Comparison of ENCODE assay signal across 8 mouse cellular contexts in genomic region chr9:64956337-64956736, GRCm38 (mm10). TPM values are rescaled to one million over a fixed set of nuclear protein-coding genes. Genes with fewer than 3 reads are reported as not detected.
DNase-seq lines count a peak whose midpoint lies in the region; ATAC-seq and TF ChIP-seq lines count a peak whose summit lies in the region.

No protein-coding gene starts in this region.

- no peak for TF ChIP-seq CTCF in thymus, adult 2 months (IDR thresholded peaks at IDR 0.05; ENCODE audit: borderline replicate concordance, control insufficient read depth, extremely low read depth, insufficient read depth, low read length, poor library complexity)
- no peak for TF ChIP-seq CTCF in lung, postnatal 0 days (IDR thresholded peaks at IDR 0.05)

- H3K9ac ChIP-seq in forebrain, embryonic 11.5 days (ENCODE audit: low read length), result no peak overlapping the region
- no peak overlapping the region for H3K9ac ChIP-seq in forebrain, embryonic 16.5 days (replicated peaks; ENCODE audit: low read depth, low read length)
- H3K9ac ChIP-seq in hindbrain, embryonic 14.5 days, result no peak overlapping the region
- no peak overlapping the region for H3K9ac ChIP-seq in lung, postnatal 0 days (replicated peaks; ENCODE audit: low read depth)

- H3K27me3 ChIP-seq in forebrain, embryonic 11.5 days (ENCODE audit: control insufficient read depth, insufficient read depth, low read length), result no peaks in the 10 kb centered on the region
- no peaks in the 10 kb centered on the region; the same call in 1 of the 2 replicates for H3K27me3 ChIP-seq in forebrain, embryonic 16.5 days (replicated peaks; ENCODE audit: control insufficient read depth, insufficient read depth, low read length)
- H3K27me3 ChIP-seq in thymus, adult 2 months (ENCODE audit: control insufficient read depth, insufficient read depth, low read length), result no peaks in the 10 kb centered on the region
- peaks cover 2% of the 10 kb centered on the region; the same call in 1 of the 2 replicates for H3K27me3 ChIP-seq in hindbrain, embryonic 14.5 days (ENCODE audit: control insufficient read depth, insufficient read depth, low read length)
- H3K27me3 ChIP-seq in lung, postnatal 0 days (replicated peaks; ENCODE audit: insufficient read depth, low read length), result no peaks in the 10 kb centered on the region

- ATAC-seq in forebrain, embryonic 11.5 days (replicated peaks; ENCODE audit: low FRiP score), result no peak
- ATAC-seq in forebrain, embryonic 16.5 days, result no peak
- ATAC-seq in hindbrain, embryonic 14.5 days (ENCODE audit: low FRiP score), result no peak
- no peak for ATAC-seq in lung, postnatal 0 days

- H3K4me2 ChIP-seq in forebrain, embryonic 11.5 days (ENCODE audit: low read depth, low read length, severe bottlenecking), result 0 out of 2 replicates have a peak overlapping the region, but pooled peaks have one; percentile 8
- no peak overlapping the region for H3K4me2 ChIP-seq in forebrain, embryonic 16.5 days (ENCODE audit: low read length)
- H3K4me2 ChIP-seq in hindbrain, embryonic 14.5 days (replicated peaks), result no peak overlapping the region; the same call in 1 of the 2 replicates
- peak overlapping the region; percentile 5; the same call in 1 of the 2 replicates for H3K4me2 ChIP-seq in lung, postnatal 0 days (replicated peaks; ENCODE audit: low read depth, low read length)

- no peak for TF ChIP-seq EP300 in lung, postnatal 0 days (IDR thresholded peaks at IDR 0.05)

- H3K4me1 ChIP-seq in forebrain, embryonic 11.5 days (replicated peaks; ENCODE audit: control insufficient read depth, insufficient read depth, low read length), result 0 out of 2 replicates have a peak, but pooled peaks cover 2% of the 10 kb centered on the region
- H3K4me1 ChIP-seq in forebrain, embryonic 16.5 days (replicated peaks; ENCODE audit: control insufficient read depth, insufficient read depth, low read length), result peaks cover 8% of the 10 kb centered on the region
- peaks cover 3% of the 10 kb centered on the region; the same call in 1 of the 2 replicates for H3K4me1 ChIP-seq in thymus, adult 2 months (replicated peaks; ENCODE audit: control insufficient read depth, insufficient read depth, low read length)
- H3K4me1 ChIP-seq in hindbrain, embryonic 14.5 days (replicated peaks; ENCODE audit: control insufficient read depth, insufficient read depth, low read length), result peaks cover under 1% of the 10 kb centered on the region; the same call in 1 of the 2 replicates
- H3K4me1 ChIP-seq in lung, postnatal 0 days (ENCODE audit: insufficient read depth, low read depth, low read length), result peaks cover 2% of the 10 kb centered on the region; the same call in 1 of the 2 replicates

- no peak overlapping the region for H3K27ac ChIP-seq in forebrain, embryonic 11.5 days (ENCODE audit: low read depth, low read length)
- H3K27ac ChIP-seq in forebrain, embryonic 16.5 days (ENCODE audit: low read length), result no peak overlapping the region
- H3K27ac ChIP-seq in thymus, adult 2 months (ENCODE audit: control insufficient read depth, insufficient read depth, low read length), result no peak overlapping the region
- H3K27ac ChIP-seq in hindbrain, embryonic 14.5 days, result peak overlapping the region; percentile 38; the same call in 1 of the 2 replicates
- H3K27ac ChIP-seq in lung, postnatal 0 days (ENCODE audit: low read length), result no peak overlapping the region

- H3K4me3 ChIP-seq in forebrain, embryonic 11.5 days (ENCODE audit: low read depth, low read length), result no peak overlapping the region
- no peak overlapping the region for H3K4me3 ChIP-seq in forebrain, embryonic 16.5 days (replicated peaks; ENCODE audit: low read length)
- H3K4me3 ChIP-seq in thymus, adult 2 months (ENCODE audit: control insufficient read depth, insufficient read depth, low read length), result no peak overlapping the region
- H3K4me3 ChIP-seq in hindbrain, embryonic 14.5 days (replicated peaks; ENCODE audit: low read length), result no peak overlapping the region
- H3K4me3 ChIP-seq in lung, postnatal 0 days (ENCODE audit: low read depth, low read length), result no peak overlapping the region

- 29% methylated on average over 12 of the region's 12 CpGs for WGBS in forebrain, embryonic 11.5 days
- WGBS in forebrain, embryonic 16.5 days, result 18% methylated on average over 12 of the region's 12 CpGs
- 16% methylated on average over 12 of the region's 12 CpGs for WGBS in thymus, adult 2 months
- 36% methylated on average over 12 of the region's 12 CpGs for WGBS in hindbrain, embryonic 14.5 days
- WGBS in lung, postnatal 0 days, result 23% methylated on average over 12 of the region's 12 CpGs

- no peaks in the 10 kb centered on the region for H3K9me3 ChIP-seq in forebrain, embryonic 11.5 days (ENCODE audit: control insufficient read depth, low read length)
- no peaks in the 10 kb centered on the region for H3K9me3 ChIP-seq in forebrain, embryonic 16.5 days (ENCODE audit: control insufficient read depth, low read length)
- H3K9me3 ChIP-seq in hindbrain, embryonic 14.5 days (ENCODE audit: control insufficient read depth, low read length), result no peaks in the 10 kb centered on the region
- no peaks in the 10 kb centered on the region for H3K9me3 ChIP-seq in lung, postnatal 0 days (ENCODE audit: low read length)

- DNase-seq in forebrain, embryonic 11.5 days (ENCODE audit: low spot score), result peak; percentile 60
- peak; percentile 35 for DNase-seq in thymus, adult 2 months
- no peak for DNase-seq in thymus, adult 18-20 months
- no peak for DNase-seq in hindbrain, embryonic 14.5 days (ENCODE audit: low spot score)
- peak; percentile 48 for DNase-seq in lung, postnatal 0 days (ENCODE audit: low spot score)
- DNase-seq in thymus, postnatal 25 days, result peak; percentile 52
- no peak for DNase-seq in cerebellum, adult 9-10 months

- H3K36me3 ChIP-seq in forebrain, embryonic 11.5 days (ENCODE audit: control insufficient read depth, insufficient read depth, low read length), result no peaks in the 10 kb centered on the region
- no peaks in the 10 kb centered on the region for H3K36me3 ChIP-seq in forebrain, embryonic 16.5 days (ENCODE audit: control insufficient read depth, insufficient read depth)
- no peaks in the 10 kb centered on the region for H3K36me3 ChIP-seq in thymus, adult 2 months (ENCODE audit: control insufficient read depth, insufficient read depth, low read length)
- H3K36me3 ChIP-seq in hindbrain, embryonic 14.5 days (replicated peaks; ENCODE audit: control insufficient read depth, insufficient read depth), result no peaks in the 10 kb centered on the region
- no peaks in the 10 kb centered on the region for H3K36me3 ChIP-seq in lung, postnatal 0 days (ENCODE audit: insufficient read depth, low read length)

- TF ChIP-seq POLR2A in thymus, adult 2 months (IDR thresholded peaks at IDR 0.05; ENCODE audit: control insufficient read depth, extremely low read depth, insufficient read depth, low read length, poor library complexity), result no peak

RNA-seq across cellular contexts. Expression of gene Ints14, which starts 4.4 kb away (rescaled TPM):
- 74.1 and 77.0 TPM in 2 replicates for polyA plus RNA-seq in forebrain, embryonic 11.5 days (2014; fragmentation: Nextera tagmentation; extraction: Ambion mirVana)
- polyA plus RNA-seq in forebrain, embryonic 16.5 days (2015; fragmentation: Nextera tagmentation; extraction: Ambion mirVana), result 43.2 and 48.1 TPM in 2 replicates
- polyA plus RNA-seq in thymus, adult 2 months (2012; rRNA removed), result 24.0 and 28.3 TPM in 2 replicates
- 37.6 and 39.1 TPM in 2 replicates for polyA plus RNA-seq in hindbrain, embryonic 14.5 days (2014; fragmentation: Nextera tagmentation; extraction: Ambion mirVana)
- 25.5 and 25.6 TPM in 2 replicates for polyA plus RNA-seq in lung, postnatal 0 days (2015; fragmentation: Nextera tagmentation; extraction: Ambion mirVana)

RNA-seq across cellular contexts. Expression of gene Slc24a1, which starts 4.9 kb away (rescaled TPM):
- 0.05 and 0.07 TPM in 2 replicates for polyA plus RNA-seq in forebrain, embryonic 11.5 days (2014; fragmentation: Nextera tagmentation; extraction: Ambion mirVana)
- 0.10 and 0.25 TPM in 2 replicates for polyA plus RNA-seq in forebrain, embryonic 16.5 days (2015; fragmentation: Nextera tagmentation; extraction: Ambion mirVana)
- 0.05 TPM in 1 of 2 replicates, not detected in the other for polyA plus RNA-seq in thymus, adult 2 months (2012; rRNA removed)
- 0.08 and 0.13 TPM in 2 replicates for polyA plus RNA-seq in hindbrain, embryonic 14.5 days (2014; fragmentation: Nextera tagmentation; extraction: Ambion mirVana)
- 0.04 TPM in 2 replicates for polyA plus RNA-seq in lung, postnatal 0 days (2015; fragmentation: Nextera tagmentation; extraction: Ambion mirVana)

Comparison
In these comparisons a context has a peak if more than half of its experiments do, and no peak if none do; other contexts are left out.
1. DNase-seq: peak in forebrain, embryonic 11.5 days (single experiment), thymus, adult 2 months (single experiment), lung, postnatal 0 days (single experiment) and thymus, postnatal 25 days (single experiment); none in thymus, adult 18-20 months (0 of 2), hindbrain, embryonic 14.5 days (single experiment) and cerebellum, adult 9-10 months (single experiment).
2. H3K4me2 ChIP-seq: peak in forebrain, embryonic 11.5 days (single experiment) and lung, postnatal 0 days (single experiment); none in forebrain, embryonic 16.5 days (single experiment) and hindbrain, embryonic 14.5 days (single experiment).